Mouse (Mus musculus): Measurements from ENCODE around the gene Scamp4. TPM values are rescaled to one million over a fixed set of nuclear protein-coding genes. Genes with fewer than 3 reads are reported as not detected.

Scamp4 gene
- polyA plus RNA-seq (2017; shearing (Covaris generic)) = 102 TPM

DNA sequence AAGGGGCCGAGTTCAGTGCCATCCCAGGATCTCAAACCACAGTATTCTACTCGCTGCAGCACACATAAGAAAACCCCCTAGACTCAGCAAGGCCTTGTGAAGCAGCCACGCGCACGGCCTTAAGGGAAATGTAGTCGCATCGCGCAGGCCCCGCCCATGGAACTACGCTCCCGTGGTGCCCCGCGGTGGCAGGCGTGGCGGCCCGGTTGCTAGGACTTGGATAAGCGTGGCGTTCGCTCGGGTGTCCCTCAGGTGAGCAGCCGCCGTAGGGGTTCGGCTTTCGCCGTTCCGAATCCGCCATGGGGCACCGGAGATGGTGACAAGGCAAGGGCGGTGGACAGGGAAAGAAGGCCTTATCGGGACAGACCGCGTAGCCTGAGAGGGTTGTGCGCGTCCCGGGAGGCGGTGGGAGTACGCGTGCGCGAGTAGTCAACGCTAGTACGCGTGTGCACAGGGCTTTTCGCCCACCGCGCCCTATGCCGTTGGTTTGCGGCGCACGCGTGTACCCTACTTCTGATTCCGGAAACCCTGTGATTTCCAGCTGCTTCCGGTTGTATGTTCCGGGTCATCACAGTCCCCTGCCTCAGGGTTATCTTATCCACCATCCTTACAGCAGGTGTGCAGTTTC lies at the start of gene Scamp4, which contains the start of gene Adat3:
TSS of gene Scamp4 (plus strand) at position 175 of the 628 bp plus-strand sequence.
TSS of gene Adat3 (plus strand) at position 183 of the 628 bp plus-strand sequence.

DNA sequence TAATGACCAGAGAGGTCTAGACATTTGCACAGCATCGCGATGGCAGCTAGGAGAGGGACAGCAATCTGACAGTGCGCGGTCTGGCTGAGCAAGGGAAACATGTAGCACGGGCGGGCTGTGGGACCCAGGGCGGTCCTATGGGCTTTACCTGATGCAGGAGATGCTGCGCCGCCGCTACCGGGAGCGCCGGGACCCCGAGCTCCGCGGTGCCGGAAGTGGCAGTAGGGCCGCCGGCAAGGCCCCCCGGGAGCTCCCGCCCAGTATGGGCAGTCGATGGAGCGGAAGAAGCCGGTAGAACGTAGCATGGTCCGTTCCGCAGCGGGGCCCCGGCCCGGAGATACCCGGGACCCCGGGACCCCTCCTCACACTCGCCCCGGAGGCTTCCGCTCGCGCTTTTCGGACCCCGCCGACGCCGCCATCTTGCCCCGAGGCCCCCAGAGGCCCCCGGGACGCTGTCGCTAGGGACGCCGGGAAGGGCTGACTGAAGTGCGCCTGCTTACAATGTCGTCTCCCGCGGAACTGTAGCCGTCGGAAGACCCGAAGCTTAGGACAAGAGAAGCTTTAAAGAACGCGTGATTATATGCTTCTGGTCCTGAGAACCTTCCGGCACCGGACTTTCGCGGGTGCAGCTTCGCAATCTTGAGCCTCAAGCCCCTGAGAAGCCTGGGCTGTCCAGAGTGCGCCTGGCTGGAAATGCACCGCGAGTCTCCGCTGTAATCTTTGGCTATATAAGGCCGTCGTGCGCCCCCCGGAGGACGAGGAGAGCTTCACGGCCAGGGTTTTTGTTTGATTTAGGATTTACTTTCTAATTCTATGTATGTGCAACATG lies 41.3 kb upstream of the Scamp4 start, which contains the start of gene Rexo1:
TSS of gene Rexo1 (minus strand) at position 445 of the 829 bp plus-strand sequence.

DNA sequence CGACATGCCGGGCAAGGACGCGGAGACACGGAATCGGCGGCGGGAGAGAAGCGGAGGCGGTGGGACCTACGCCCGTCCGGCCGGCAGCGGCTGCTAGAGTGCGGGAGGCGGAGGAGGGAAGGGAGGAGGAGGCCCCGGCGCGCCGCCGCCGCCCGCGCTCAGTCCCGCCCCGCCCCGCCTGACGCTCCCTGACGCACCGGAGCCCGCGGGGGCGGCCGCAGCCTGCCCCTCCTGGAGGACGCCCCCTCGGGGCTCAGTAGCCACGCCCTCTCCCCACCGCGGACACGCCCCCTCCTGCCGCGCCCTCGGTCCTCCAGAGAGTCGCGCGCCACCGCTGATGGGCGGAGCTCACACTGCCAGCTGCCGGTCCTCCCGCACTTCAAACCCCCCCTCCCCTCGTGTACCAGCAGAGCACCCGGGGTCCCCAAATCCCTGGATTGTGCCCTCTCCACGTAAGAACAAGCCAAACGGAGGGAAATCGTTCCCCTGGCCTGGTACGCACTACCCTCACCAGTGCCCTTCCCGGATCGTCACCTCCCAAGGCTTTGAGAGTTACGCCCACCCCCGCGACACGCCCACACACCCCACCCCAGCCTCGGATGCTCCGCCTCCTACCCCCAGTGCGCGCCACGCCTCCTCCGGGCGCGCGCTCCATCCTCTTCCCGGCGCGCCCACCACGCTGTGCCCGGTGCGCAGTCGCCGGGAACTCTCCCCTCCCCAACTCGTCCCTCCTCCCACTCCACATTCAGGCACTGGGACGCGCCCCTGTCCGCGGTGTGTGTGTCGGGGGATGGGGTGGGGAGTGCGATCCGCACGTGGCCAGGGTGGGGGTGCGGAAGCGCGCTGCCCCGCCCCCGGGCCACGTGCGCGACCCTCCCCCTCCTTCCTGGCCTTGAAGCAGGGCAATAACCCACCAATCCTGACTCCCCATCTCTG lies 25.2 kb upstream of the Scamp4 start, which contains the start of gene Klf16:
TSS of gene Klf16 (minus strand) at position 127 of the 936 bp plus-strand sequence.

DNA sequence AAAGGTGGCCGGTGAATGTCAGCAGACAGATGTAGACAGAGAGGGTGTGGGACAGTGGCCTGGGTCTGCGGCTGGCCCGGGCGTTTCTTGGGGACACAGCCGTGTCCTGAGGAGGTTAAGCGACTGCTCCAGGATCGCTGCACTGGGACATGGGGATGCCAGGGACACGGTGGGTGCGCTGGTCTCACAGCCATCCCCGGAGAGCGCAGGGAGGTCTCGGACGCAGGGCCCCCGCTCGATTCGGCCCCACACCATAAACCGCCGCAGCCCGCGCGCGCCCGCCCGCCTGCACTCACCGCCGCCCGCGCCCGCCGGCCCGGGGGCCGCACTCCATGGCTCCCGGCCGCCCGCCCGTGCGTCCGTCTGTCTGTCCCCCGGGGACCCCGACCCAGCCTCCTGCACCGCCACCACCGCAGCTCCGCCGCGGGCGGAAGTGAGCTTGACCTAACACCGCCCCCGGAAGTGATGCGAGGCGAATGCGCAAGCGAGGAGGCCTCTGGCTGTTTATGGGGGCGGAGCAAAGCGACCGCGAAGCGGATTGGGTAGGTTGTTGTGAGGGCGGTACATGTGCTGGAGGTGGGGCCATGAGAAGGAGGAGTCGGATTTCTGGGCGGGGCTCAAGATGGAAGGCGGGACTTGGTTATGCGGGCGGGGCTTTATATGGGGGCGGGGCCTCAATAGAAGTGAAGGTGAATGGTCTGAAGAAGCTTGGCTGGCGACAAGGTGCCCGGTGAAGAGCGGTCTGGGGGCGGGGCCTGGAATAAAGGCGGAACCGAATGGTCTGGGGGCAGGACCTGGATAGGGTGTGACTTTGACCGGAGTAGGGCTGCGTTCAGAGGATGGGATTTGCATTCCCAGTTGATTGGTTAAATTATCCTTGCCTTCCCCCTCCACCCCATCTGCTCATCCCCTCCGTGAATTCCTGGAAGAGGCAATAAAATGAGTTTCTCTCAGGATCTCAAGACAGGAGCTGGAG lies 12.5 kb upstream of the Scamp4 start, which contains the start of gene Abhd17a:
TSS of gene Abhd17a (minus strand) at position 463 of the 976 bp plus-strand sequence.

DNA sequence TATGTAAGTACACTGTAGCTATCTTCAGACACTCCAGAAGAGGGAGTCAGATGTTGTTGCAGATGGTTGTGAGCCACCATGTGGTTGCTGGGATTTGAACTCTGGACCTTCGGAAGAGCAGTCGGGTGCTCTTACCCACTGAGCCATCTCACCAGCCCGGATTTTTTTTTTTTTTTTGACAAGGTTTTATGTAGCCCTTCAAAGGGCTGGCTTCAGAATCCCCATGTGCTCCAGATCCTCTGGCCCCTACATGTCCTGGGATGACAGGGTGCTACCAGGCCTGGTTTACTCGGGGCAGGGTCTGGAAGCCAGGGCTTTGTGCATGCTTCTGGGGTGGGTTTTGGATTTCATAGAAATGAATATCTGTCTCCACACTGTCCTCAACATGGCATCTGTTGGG lies 3.0 kb downstream of the Scamp4 start, which contains the start of gene Gm49322:
TSS of gene Gm49322 (plus strand) at position 301 of the 400 bp plus-strand sequence.

DNA sequence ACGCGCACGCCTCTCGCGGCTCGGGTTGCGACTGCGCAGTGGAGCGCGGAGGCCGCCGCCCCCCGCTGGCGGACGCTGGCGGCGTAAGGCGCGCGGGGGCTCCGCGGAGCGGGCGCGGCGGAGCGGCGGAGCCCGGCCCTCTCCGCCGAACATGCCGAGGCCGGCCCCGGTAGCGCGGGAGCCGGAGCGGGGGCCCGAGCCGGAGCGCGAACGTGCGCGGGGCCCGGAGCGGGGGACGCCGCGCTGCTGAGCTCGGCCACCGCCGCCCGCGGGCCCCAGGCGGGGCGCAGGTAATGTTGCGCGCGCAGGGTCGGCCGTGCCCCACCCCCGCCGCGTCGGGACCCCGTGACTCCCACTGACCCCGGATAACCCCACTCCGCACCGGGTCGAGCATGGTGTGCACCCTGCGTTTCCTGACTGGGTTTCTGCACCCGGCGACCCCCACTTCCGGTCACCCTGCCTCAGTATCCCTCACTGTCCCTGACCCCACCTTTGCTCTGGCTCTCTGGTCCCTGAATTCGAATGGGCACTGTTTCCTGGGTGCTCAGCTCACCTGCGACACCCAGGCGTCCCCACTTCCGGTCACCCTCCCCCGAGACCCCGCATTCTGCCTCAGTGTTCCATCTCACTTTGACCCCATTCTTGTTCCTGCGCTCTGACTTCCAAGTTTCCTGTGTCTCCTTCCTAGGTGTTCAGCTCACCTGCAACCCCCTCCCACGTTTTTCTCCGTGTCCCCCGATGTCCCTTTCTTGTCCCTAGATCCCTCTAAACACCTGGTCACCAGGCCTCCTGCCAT lies 20.2 kb downstream of the Scamp4 start, which contains the start of gene Csnk1g2:
TSS of gene Csnk1g2 (plus strand) at position 178 of the 796 bp plus-strand sequence.

DNA sequence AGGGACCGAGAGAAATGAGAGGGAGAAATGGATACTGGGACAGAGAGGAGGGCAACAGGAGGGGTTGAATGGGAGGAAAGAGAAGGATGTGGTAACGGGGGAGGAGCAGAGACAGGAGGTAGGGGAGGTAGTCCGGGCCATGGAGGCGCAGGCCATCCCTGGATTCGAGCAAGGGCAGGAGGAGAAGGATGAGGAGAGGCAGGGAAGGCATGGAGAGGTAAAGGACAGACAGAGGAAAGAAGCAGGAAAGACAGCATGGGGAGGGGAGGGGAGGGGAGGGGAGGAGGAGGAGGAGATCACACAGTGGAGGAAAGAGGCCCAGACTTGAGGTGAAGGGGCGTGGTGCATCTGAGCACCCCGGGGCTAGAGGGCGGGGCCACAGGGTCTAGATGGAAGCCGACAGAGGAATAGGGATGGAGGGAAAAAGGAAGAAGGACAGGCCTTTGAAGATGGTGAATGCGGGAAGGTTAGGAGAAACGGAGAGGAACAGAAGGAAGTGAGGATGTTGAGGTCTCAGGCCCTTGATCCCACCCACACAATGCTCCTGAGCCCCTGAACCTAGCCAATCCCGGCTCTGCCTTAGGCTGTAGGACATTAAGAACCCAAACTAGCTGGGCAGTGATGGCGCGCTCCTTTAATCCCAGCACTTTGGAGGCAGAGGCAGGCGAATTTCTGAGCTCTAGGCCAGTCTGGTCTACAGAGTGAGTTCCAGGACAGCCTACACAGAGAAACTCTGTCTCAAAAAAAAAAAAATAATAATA lies 54.4 kb downstream of the Scamp4 start, which contains the start of gene Btbd2:
TSS of gene Btbd2 (minus strand) at position 209 of the 761 bp plus-strand sequence.

Other genes starting within 250 kb of the Scamp4 start
- gene Plk5, start 246.4 kb upstream of the Scamp4 start, polyA plus RNA-seq (2017; shearing (Covaris generic)) = not detected
- 10.9 TPM for gene Mex3d, start 215.2 kb upstream of the Scamp4 start, polyA plus RNA-seq (2017; shearing (Covaris generic))
- 124 TPM for gene Mbd3, start 203.3 kb upstream of the Scamp4 start, polyA plus RNA-seq (2017; shearing (Covaris generic))
- gene Uqcr11, start 196.0 kb upstream of the Scamp4 start, polyA plus RNA-seq (2017; shearing (Covaris generic)) = 65.7 TPM
- gene Tcf3, start 169.2 kb upstream of the Scamp4 start, polyA plus RNA-seq (2017; shearing (Covaris generic)) = 94.0 TPM
- not detected for gene Onecut3, start 108.0 kb upstream of the Scamp4 start, polyA plus RNA-seq (2017; shearing (Covaris generic))
- not detected for gene Atp8b3, start 63.7 kb upstream of the Scamp4 start, polyA plus RNA-seq (2017; shearing (Covaris generic))
- 83.0 TPM for gene Rexo1, start 41.3 kb upstream of the Scamp4 start, polyA plus RNA-seq (2017; shearing (Covaris generic))
- gene Klf16, start 25.6 kb upstream of the Scamp4 start, polyA plus RNA-seq (2017; shearing (Covaris generic)) = 17.2 TPM
- 93.3 TPM for gene Abhd17a, start 12.5 kb upstream of the Scamp4 start, polyA plus RNA-seq (2017; shearing (Covaris generic))
- gene Adat3, start within 50 bp of the Scamp4 start, polyA plus RNA-seq (2017; shearing (Covaris generic)) = 6.9 TPM
- gene Gm49322, start 3.1 kb downstream of the Scamp4 start, polyA plus RNA-seq (2017; shearing (Covaris generic)) = 8.5 TPM
- gene Csnk1g2, start 20.0 kb downstream of the Scamp4 start, polyA plus RNA-seq (2017; shearing (Covaris generic)) = 353 TPM
- 22.0 TPM for gene Btbd2, start 54.2 kb downstream of the Scamp4 start, polyA plus RNA-seq (2017; shearing (Covaris generic))
- gene Mknk2, start 75.2 kb downstream of the Scamp4 start, polyA plus RNA-seq (2017; shearing (Covaris generic)) = 190 TPM
- gene Mob3a, start 99.1 kb downstream of the Scamp4 start, polyA plus RNA-seq (2017; shearing (Covaris generic)) = 103 TPM
- 67.9 TPM for gene Izumo4, start 99.3 kb downstream of the Scamp4 start, polyA plus RNA-seq (2017; shearing (Covaris generic))
- gene Ap3d1, start 139.4 kb downstream of the Scamp4 start, polyA plus RNA-seq (2017; shearing (Covaris generic)) = 79.7 TPM
- gene Dot1l, start 152.3 kb downstream of the Scamp4 start, polyA plus RNA-seq (2017; shearing (Covaris generic)) = 39.6 TPM
- gene Sf3a2, start 195.3 kb downstream of the Scamp4 start, polyA plus RNA-seq (2017; shearing (Covaris generic)) = 65.0 TPM
- gene Plekhj1, start 195.8 kb downstream of the Scamp4 start, polyA plus RNA-seq (2017; shearing (Covaris generic)) = 196 TPM
- gene Amh, start 202.4 kb downstream of the Scamp4 start, polyA plus RNA-seq (2017; shearing (Covaris generic)) = not detected
- gene Jsrp1, start 210.6 kb downstream of the Scamp4 start, polyA plus RNA-seq (2017; shearing (Covaris generic)) = not detected
- 2,215 TPM for gene Oaz1, start 223.8 kb downstream of the Scamp4 start, polyA plus RNA-seq (2017; shearing (Covaris generic))
- gene Lingo3, start 241.2 kb downstream of the Scamp4 start, polyA plus RNA-seq (2017; shearing (Covaris generic)) = not detected

Data from naive thymus-derived CD4-positive, alpha-beta T cell, adult 5 months (primary cell).